Mouse (Mus musculus): ENCODE results near the gene Rtl8a. TPM values are rescaled to one million over a fixed set of nuclear protein-coding genes. Genes with fewer than 3 reads are reported as not detected.

The Rtl8a gene
- 1.2 TPM for polyA plus RNA-seq (2014; fragmentation: Illumina TruSeq; extraction: RNeasy Lipid Tissue Mini Kit (QIAGEN cat#74804); ENCODE audit: low replicate concordance)

DNA sequence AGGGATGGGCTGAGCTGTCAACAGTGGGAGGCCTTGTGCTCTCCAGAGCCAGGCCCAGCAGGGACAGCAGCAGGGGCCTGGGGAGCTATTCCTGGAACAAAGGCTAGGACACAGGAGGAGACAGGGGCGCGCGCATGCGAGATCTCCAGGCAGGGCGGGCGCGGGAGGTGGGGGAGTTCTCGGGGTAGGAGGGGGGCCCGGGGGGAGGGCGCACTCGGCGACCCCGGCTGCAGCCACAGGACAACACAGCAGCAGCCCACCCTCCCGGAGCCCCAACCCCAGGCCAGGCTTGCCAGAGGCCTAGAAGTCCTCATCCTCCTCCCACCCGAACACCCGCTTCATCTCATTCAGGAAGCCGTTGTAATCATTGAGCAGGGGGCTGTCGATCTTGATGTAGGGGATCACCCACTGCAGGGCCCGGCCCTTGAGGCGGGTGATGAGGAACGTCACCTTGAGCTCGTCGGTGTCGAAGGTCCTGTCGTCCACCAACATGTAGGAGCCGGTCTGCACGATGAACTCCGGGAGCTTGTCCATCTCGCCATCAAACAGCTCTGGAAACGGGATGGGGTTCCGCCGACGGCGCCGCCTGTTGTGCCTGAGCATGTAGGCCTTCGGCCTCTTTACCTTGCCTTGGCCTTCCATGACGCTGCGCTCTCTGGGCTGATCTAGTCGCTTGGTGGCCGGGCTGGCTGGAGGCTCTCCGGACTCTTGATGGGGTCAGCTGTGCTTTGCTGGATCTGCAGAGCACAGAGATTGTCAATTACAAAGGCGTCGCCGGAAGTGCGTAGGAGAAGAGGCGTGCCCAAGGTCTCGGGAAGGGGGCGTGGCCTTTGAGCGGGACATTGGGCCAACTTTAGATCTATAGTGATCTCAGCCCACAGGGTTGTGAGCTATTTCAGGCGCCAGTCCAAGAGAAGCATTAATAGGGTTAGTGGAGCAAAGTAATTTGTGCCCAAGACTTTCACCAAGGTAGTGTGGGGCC lies at the start of gene Rtl8a:
TSS of gene Rtl8a (minus strand) at position 703 of the 982 bp plus-strand sequence.

DNA sequence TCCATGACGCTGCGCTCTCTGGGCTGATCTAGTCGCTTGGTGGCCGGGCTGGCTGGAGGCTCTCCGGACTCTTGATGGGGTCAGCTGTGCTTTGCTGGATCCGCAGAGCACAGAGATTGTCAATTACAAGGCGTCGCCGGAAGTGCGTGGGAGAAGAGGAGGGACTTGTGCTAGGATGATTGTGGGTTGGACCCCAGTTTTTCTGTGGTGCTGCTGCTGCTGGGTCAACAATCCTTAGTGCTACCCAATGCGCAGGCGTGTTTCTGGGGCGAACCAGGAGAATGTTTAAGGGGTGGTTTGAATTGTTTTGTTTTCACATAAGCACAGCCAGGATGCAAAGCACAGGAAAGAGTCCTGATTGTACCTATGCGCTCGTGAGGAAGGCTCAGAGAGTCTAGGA lies 26.8 kb upstream of the Rtl8a start, which contains the start of gene Rtl8b:
TSS of gene Rtl8b (minus strand) at position 115 of the 400 bp plus-strand sequence.

DNA sequence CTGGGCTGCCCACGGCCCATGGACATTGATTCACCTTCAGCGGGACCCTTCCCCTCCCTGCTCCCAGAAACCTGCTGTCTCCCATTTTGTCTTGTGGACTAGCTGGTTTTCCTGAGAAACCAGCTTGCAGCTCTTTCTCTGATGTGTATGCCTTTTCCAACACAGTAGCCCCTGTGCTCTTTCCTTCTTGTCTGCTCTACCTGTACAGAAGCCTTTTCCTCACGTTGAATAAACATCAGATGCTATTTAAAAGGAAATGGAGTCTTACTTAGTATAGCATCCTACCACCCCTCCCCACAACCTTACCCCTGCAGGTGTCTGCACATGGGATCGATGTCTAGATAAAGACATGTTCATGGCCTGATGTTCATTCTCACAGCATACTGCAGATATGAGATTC lies 34.6 kb downstream of the Rtl8a start, which contains the start of gene Gm14597:
TSS of gene Gm14597 (minus strand) at position 101 of the 400 bp plus-strand sequence.

DNA sequence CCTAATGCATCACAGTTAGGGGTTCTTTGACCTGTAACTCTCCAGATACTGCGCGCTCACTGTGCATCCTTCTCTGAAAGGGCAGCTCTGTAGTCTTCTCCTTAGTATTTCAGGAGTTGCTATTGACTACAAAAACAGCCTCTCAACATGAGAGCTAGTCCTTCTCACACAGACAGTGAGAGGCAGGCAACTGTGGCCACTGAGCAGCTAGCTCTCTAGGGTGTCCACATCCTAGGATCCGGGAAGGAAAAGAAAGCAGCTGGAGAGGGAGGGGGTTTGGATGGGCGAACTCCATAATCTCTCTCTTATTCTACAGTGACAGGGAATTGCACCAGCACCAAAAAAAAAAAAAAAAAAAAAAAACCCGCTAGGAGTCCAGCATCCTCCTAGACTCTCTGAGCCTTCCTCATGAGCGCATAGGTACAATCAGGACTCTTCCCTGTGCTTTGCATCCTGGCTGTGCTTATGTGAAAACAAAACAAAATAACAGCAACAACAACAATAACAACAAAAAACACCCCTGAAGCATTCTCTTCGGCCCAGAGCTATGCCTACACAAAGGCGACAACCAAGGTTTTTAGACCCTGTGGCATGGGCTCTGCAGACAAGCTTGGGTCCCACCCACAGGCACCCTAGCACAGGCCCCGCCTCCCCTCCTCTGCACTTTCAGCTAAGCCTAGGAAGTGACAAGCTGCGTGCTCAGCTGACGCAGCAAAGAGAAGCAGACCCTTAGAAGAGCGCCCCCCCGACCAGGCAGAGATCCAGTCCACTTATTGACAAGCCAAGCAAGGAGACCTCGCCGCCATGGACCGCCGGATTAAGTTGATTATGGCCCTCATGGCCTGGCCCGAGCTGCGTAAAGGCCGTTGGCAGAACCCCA lies 36.0 kb downstream of the Rtl8a start, which contains the start of gene Rtl8c:
TSS of gene Rtl8c (plus strand) at position 791 of the 880 bp plus-strand sequence.

Other genes starting within 250 kb of the Rtl8a start
- not detected for gene Etd, start 208.8 kb downstream of the Rtl8a start, polyA plus RNA-seq (2014; fragmentation: Illumina TruSeq; extraction: RNeasy Lipid Tissue Mini Kit (QIAGEN cat#74804); ENCODE audit: low replicate concordance)
- not detected for gene Rtl8c, start 35.6 kb downstream of the Rtl8a start, polyA plus RNA-seq (2014; fragmentation: Illumina TruSeq; extraction: RNeasy Lipid Tissue Mini Kit (QIAGEN cat#74804); ENCODE audit: low replicate concordance)
- gene Gm14597, start 34.7 kb downstream of the Rtl8a start, polyA plus RNA-seq (2014; fragmentation: Illumina TruSeq; extraction: RNeasy Lipid Tissue Mini Kit (QIAGEN cat#74804); ENCODE audit: low replicate concordance): not detected
- 1.7 TPM for gene Rtl8b, start 26.7 kb upstream of the Rtl8a start, polyA plus RNA-seq (2014; fragmentation: Illumina TruSeq; extraction: RNeasy Lipid Tissue Mini Kit (QIAGEN cat#74804); ENCODE audit: low replicate concordance)
- gene 4930502E18Rik, start 81.1 kb upstream of the Rtl8a start, polyA plus RNA-seq (2014; fragmentation: Illumina TruSeq; extraction: RNeasy Lipid Tissue Mini Kit (QIAGEN cat#74804); ENCODE audit: low replicate concordance): not detected
- not detected for gene 1700013H16Rik, start 114.1 kb upstream of the Rtl8a start, polyA plus RNA-seq (2014; fragmentation: Illumina TruSeq; extraction: RNeasy Lipid Tissue Mini Kit (QIAGEN cat#74804); ENCODE audit: low replicate concordance)
- not detected for gene Zfp36l3, start 132.7 kb upstream of the Rtl8a start, polyA plus RNA-seq (2014; fragmentation: Illumina TruSeq; extraction: RNeasy Lipid Tissue Mini Kit (QIAGEN cat#74804); ENCODE audit: low replicate concordance)
- 37.4 TPM for gene Xlr, start 154.0 kb upstream of the Rtl8a start, polyA plus RNA-seq (2014; fragmentation: Illumina TruSeq; extraction: RNeasy Lipid Tissue Mini Kit (QIAGEN cat#74804); ENCODE audit: low replicate concordance)